Mouse (Mus musculus): ENCODE measurements around the gene Gm47841.

Gene Gm47841

GRCm38 (mm10) chr15:101074067-101074466 lies 26.9 kb upstream of the Gm47841 start:
- no peak for DNase-seq (ENCODE audit: low spot score)

DNA sequence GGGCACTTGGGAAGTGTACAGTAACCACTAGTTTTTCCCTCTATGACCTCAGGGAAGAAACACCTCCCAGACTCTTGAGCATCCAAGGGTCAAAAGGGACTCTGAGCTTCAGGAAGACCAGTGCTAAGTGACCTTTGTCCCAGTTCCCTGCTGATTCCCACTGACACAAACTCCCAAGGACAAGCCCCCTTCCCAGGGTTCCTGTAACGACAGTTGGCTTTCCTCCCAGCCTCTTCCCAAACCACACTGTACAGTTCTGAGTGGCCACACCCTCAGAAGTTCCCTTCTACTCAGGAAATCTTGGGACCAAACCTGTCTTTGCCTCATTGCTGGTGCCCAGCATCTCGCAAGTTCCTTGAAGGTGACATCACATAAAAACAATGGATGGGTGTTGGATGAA lies 25.5 kb upstream of the Gm47841 start:
- DNase-seq (ENCODE audit: low spot score) = no peak

DNA sequence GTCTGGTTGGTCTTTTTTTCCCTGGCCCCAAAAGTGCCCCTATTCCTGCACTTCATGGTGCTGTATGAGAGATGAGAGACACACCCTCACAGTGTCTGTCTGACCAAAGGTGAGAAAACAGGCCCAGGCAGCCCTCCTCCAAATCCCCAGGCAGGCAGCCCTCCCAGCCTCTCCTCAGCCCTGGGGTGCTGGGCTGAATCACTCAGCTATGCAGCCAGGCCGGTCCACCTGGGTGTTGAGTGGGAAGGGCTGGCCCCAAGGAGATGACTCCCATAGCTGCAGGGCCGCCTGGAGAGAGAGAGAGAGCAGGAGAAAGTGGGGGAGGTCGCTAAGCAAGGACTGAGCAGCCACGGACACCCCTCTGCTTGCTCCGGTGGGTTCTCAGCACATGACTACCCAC lies 23.6 kb upstream of the Gm47841 start:
- no peak for DNase-seq (ENCODE audit: low spot score)

DNA sequence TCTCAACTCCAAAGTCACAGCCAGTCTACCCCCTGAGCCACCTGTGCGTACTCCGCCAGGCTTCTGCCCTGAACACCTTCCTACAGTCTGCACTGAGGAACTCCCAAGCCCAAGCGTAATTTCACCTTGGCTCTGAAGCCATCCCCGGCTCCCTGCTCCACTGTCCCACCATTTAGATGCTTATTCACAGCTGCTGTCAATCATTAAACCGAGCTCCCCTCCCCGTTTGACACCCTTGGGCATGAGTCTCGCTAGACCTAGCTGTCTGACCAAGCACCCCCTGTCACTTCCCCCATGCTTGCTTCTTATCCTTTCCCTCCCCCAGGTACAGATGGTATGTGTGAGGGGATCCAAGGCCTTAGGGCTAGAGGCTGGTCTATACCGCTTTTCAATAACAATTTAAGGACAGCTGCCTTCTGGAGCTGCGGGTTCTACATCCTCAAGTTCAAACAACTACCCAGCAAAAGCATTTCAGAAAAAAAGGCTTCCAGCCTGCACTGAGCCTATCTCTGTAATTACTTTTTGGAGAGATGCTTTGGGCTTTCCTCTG lies 22.5 kb upstream of the Gm47841 start:
- DNase-seq (ENCODE audit: low spot score) = no peak

DNA sequence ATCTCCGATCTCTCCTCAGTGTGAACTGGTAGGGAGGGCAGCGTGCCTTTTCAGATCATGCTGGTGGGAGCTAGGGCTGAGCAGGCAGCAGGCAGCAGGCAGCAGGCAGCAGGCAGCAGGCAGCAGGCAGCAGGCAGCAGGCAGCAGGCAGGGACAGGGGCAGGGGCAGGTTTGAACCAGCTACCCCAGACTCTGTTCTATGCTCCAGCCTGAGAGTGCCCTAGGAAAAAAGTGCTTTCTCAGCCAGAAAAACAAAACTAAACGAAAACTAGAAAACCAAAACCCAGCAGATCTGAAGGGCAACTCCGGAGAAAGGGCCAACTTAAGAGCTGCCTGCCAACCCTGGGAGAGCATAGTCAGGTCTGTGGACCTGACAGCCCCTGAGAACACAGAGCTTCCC lies 21.5 kb upstream of the Gm47841 start:
- no peak for DNase-seq (ENCODE audit: low spot score)

DNA sequence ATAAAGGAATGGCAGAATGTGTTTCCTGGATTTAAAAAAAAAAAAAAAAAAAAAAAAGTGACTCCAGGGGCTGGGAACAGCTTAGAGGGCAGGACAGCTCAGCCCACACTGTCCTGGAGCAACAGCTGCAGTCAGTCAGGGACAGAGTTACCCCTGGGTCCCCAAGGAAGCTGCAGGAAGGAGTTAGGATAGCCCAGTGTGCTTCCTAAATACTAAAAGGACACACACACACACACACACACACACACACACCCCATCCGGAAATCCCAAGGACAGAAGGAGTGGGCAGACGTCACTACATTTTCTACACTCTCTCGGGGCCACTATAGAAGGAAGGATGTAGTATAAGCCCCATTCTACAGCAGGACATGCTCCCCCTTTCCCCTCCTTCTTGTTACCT lies 20.8 kb upstream of the Gm47841 start:
- DNase-seq (ENCODE audit: low spot score) = no peak

GRCm38 (mm10) chr15:101066920-101067696 lies 19.9 kb upstream of the Gm47841 start:
- no peak for DNase-seq (ENCODE audit: low spot score)

GRCm38 (mm10) chr15:101066364-101066847 lies 19.2 kb upstream of the Gm47841 start:
- no peak for DNase-seq (ENCODE audit: low spot score)

- DNase-seq (ENCODE audit: low spot score) = no peak
Measured at GRCm38 (mm10) chr15:101065069-101065468, 17.9 kb upstream of the Gm47841 start.

DNA sequence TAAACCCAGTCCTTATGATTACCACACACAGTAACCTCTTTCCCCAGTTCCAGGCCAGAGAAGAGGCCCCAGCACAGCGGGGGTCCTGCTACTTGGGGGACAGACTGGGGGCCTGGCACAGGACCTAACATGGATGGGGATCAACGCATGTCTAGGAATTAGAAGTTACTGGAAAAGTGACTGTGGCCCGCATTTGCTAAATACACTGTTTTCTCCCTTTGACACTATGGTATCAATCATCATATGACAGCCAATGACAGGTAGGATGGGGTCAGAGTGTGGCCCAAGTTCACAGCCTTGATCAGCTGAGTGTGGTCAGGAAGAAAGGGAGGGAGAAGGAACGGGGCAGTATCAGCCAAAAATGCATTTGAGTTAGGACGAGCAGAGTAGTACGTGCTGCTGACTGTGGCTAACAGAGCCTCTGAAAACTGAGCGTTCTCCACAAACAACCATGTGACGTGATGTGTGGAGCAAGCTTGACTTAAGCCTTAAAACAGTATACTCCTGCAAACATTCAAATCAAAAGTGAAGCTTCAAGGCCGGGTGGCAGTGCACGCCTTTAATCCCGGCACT lies 13.2 kb upstream of the Gm47841 start:
- no peak for DNase-seq (ENCODE audit: low spot score)

- no peak for DNase-seq (ENCODE audit: low spot score)
Measured at GRCm38 (mm10) chr15:101059570-101060279, 12.5 kb upstream of the Gm47841 start.

DNA sequence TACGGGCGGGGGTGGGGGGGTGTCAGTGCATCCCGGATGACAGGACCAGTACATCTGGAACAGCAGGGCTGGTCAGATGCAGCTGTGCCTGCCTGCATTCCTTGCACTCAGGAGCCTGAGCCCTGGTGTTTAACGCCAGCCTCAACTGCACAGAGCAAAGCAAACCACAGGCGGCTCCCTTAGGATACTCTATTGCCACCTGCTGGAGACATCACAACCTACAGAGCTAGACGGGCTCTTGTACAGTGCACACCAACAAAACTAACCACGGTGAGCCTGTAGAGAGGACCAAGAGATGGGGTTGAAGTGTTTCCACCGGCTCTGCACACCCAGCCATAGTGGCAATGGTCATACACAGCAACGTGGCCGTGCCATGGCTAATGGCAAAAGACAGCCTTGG lies 9.0 kb upstream of the Gm47841 start:
- DNase-seq (ENCODE audit: low spot score) = no peak

GRCm38 (mm10) chr15:101054541-101054940 lies 7.3 kb upstream of the Gm47841 start:
- no peak for DNase-seq (ENCODE audit: low spot score)

GRCm38 (mm10) chr15:101053832-101054459 lies 6.7 kb upstream of the Gm47841 start:
- DNase-seq (ENCODE audit: low spot score) = no peak

DNA sequence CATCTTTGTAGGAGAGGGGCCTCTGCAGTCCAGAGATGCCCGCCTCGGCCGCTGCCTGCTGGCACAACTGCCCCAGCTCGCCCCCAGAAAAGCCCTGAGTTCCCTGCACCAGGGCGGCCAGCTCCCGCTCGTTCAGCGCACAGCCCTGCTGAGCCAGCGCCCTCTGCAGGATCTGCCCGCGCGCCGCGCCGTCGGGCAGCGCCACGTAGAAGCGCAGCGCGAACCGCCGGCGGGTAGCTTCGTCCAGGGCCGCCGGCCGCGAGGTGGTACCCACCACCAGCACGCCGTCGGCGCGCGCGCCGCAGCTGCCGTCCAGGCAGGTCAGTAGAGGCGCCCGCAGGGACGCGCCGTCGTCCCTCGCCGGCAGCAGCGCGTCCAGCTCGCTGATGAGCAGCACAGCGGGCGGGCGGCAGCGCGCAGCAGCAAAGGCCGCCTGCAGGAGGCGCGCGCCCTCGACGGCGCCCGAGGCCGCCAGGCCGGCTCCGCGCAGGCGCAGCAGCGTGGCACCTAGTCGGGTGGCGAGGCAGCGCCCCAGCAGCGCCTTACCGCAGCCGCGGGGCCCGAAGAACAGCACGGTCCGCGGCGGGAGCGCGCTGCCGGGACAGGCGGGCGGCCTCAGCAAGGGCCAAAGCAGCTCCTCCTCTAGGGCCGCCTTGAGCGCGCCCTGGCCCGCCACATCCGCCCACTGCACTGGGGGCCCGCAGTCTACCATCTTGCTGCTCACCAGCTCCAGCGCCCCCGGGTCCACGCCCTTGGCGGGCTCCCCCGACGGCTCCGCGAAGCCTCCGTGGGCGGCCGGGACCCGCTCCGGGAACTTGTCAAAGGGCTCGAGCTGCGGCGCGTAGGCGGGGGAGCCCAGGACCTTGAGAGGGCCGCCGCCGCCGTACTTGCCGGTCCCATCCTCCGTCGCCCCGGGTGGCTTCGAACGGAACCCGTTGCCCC lies 5.6 kb upstream of the Gm47841 start:
- DNase-seq (ENCODE audit: low spot score) = peak; percentile 65

- DNase-seq (ENCODE audit: low spot score) = no peak
Measured at GRCm38 (mm10) chr15:101051869-101052268, 4.7 kb upstream of the Gm47841 start.

DNA sequence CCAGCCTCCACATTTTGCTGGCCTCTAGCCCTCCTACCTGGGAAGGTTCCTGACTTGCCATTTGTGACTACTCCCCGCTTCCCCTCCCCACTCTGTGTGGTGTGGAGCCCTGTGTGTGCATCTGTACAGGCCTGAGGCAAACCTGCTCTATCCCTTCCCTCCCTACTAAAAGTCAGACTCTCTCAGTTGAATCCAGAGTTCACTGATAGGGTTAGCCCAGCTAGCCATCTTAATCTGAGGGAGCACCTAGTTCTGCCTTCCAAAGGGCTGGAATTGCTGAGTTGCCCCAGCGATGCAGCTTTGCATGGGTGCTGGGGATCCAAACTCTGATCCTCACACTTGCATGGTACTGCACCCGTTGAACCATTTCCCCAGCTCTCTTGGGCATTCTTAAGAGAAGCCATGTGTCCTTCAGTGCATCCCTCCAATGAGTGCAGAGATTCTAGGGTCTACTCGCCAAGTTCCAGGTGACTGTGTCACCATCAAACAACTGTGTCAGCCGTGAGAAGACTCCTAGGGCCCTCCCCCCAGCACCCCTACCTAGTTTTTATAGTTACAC lies 1.2 kb upstream of the Gm47841 start:
- no peak for DNase-seq (ENCODE audit: low spot score)

DNA sequence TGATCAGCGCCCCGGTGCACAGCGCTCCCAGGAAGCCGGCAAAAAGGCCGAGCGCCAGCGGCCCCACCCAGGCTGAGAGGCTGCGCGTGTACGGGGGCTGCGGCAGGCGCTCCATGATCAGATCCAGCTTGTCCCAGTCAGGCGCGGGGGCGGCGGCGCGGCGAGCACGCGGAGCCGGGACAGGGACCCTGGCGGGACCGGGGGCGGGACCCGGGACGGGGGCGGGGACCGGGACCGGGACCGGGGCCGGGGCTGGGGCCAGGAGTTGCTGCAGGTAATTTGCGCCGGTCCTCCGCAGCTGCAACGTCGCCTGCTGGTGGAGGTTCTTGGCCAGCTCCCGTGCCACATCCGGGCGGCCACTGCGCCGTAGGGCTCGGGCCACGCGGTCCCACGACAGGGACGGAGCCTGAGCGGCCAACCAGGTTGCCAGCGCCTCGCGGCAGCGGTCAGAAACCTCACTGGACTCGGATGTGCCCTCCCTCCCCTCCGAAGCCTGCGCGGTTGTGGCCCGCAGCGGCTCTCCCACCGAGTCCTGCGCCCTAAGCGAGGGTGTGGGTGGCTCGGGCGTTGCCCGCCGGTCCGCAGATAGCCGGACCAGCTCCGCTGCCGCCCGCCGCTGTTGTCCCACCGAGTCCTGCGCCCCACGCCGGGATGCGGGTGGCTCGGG lies 537 bp downstream of the Gm47841 start:
- DNase-seq (ENCODE audit: low spot score) = peak; percentile 48

DNA sequence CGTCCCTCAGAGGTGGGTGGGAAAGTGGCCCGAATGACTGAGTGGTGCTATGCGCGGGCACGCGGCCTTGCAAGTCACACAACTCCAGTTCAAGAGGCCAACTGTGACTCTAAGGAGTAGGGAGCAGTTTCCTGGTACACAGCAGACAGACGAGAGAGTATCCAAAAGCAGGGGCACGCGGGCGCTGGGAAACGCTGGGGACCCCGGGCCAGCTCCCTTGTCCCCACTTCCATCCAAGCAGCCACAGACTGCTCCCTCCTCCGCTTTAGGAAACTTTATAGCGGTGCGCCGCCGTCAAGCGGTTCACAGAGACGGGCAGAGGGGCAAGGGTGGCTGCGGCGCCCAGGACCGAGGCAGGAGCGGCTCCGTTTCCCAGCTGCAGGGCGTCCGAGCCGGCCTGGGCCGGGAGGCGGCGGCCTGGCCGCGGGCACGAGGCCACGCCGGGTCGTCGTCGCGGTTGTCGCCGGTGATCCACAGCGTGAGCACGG lies 1.1 kb downstream of the Gm47841 start:
- no peak for DNase-seq (ENCODE audit: low spot score)

- DNase-seq (ENCODE audit: low spot score) = no peak
Measured at GRCm38 (mm10) chr15:101044531-101044930, 2.7 kb downstream of the Gm47841 start.

All from testis, postnatal 14 days (tissue).